Mouse (Mus musculus) cerebellum, adult 11-12 months (tissue): ENCODE measurements at regions not wholly inside any gene's neighbourhood (a gene's known extent, or its start where the extent isn't known, plus 50 kb on each side); places are given as distances from the start of the nearest gene placed in this dataset.

Experiments used
- DNase-seq: peaks from one replicate; pipeline ENCODE4 v3.0.0; 2022

DNA sequence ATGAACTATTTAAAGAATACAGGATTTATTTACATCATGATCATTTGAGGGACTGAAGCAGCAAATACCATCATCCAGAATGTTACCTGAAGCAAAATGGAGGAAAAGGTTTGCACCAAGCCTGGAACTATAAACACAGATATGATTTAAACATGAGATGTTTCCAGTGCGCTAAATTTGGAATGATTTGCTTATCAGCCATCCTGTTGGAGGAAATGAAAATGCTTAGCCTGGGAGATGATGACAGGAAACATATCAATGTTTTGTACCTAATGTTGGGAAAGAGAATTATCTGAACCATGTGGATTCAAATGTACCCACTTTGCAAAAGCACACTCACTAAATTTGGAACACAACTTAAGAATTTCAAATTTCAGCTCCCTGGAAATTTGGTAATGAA, 149.3 kb downstream of the Adgra3 start:
- no peak for DNase-seq

DNA sequence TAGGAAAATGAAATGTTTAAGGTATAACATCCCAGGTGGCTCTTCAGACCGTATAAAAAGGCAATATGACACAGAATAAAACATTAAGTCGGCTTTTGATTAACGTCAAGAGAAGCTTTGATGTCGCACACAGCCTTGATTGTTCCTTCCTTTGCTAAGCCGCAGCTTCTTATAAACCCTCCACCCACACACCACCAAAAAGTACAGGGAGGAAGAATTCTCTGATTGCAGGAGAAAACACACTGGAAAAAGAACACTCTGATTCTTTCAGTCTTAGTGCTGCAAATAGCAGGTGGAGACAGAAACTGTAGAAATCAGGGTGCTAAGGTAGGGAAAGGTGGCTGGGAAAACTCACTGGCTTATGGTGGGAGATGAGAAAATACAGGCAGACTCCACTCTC, 162.7 kb downstream of the Adgra3 start:
- no peak for DNase-seq

DNA sequence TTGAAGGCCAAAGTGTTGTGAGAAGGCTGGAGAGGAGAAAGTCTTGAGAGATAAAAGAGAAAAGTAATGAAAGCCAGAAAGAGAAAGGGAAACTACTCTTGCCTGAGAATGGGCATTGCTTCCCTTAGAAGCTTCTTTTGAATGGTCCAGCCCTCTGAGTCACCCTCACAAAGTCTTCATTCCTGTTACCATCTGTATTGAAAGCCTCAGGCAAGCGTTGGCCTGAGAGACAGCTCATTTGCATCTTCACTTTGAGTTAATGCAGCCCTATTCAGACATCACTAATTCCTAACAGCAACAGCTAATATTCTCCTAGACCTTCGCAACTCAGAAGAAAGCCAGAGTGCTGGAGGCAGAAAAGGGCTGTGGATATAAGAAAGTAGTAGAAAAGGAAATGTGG, 178.4 kb downstream of the Adgra3 start:
- DNase-seq: no peak

DNA sequence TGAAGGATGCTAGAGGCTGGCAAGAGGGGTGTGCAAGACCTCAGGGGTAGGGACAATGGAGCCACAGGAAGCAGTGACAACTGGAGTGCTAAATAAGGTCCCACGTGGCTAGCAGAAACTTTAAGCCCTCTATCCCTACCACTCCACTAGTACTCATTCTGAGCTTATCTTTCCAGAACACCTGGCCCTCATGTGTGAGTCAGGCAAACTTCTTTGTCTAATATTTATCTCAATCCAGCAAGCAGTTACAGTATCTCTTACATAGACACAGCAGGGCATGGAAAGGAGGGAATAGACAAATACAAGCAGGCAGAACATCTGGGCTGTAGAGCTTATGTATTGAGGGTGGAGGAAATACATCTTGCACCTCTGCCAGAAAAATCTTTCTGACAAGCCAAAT, 182.6 kb downstream of the Adgra3 start:
- no peak for DNase-seq

DNA sequence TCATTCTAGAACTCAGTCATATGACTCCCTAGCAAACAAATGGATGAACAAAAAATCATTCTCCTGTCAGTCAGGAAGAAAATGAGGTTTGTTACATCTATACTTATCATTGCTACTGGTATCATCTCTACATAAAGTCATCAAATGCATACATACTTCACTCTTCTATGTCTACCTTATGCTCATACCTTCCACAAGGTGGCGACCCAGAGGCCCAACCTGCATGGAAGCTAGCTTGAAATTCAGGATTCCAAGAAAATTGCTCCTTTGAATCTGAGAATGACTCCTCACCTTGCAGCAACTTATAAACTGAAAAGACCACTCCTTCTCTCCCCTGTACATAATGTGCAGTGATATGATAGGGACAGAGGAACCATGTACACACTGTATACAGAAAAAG, 201.6 kb downstream of the Adgra3 start:
- peak; percentile 16 for DNase-seq

DNA sequence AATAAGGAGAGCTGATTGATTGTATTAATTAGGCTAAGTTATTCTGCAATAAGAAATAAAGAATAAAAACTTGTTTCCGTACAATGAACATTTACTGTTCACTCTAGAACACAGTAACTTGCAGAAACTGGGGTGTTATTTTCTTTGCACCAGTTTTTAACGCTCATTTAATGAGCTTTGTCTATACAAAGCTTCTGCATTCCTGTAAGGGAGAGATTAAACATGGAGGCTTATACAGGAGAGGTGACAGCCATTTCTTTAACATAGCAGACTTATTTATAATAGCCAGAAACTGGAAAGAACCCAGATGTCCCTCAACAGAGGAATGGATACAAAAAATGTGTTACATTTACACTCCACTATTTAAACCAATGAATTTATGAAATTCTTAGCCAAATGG, 202.8 kb downstream of the Adgra3 start:
- DNase-seq: no peak

DNA sequence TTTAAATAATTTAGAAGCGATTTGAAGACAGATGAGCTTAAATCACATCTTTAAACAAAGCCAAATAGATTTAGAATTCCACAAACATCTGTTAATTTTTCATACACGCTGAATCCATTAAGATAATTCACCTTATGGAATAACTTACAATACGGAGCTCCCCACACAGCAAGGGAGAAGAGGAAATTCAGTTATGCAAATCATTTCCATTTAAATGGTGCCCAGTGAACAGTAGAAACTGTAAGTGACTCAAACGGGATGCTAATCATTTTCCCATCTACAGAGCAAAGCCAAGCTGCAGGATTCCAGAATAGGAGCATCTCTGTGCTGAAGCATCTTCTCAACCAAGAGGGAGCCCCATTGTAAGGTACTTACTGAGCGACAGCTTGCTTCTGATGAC, 210.1 kb downstream of the Adgra3 start:
- no peak for DNase-seq

DNA sequence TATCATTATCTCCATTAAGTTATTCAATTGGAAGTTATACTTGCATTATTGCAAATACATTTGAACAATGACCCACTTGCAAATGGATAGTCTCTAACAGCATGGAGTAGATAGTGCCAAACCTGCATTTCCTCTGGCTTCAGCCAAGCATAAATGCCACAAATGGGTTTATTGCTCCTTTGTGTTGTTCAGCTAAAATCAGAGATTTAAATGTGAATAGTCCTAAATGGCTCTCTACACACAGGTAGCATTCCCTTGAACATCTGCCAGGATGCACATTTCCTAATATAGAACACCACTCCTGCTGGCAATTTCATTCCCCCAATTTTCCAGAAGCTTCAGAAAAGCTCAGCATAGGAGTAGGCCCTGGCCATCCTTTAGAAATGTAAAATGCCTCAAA, 210.6 kb downstream of the Adgra3 start:
- peak; percentile 66 for DNase-seq

DNA sequence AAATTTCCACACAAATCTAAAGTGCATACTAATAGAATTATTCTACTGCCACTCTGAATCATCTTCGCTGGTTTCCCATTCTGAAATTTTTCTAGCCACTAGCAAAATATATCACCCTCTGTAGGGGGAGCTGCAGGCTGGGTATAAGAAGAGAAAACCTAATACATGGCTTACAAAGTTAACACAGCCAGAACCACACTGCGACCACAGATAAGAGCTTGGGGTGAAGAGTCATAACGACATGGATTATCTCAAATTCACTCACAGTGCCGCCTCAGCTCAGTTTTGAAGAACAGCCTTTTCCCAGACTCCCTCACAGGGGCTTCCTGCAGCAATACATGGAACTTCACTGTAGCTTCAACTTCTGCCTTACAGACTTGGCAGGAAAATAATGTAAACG, 240.0 kb downstream of the Adgra3 start:
- DNase-seq: no peak

DNA sequence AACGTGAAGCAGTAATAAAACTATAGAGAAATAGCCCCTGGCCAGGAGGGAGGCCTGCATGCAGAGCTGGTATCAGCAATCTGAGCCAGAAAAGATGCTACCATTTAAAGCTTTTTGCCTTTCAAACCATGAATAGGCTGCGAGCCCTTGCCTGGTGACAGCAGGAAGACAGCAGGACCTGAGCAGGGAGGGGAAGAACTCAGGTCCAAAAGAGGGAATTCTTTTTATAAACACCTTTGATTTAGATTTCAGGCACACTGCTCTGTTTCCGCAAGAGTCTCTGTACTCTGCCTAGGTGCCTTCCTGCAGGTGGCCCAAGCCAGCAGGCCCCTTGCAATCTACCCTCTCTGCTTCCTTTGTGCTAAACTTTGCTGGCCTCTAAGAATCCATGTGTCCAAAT, 242.1 kb downstream of the Adgra3 start:
- peak; percentile 85 for DNase-seq

DNA sequence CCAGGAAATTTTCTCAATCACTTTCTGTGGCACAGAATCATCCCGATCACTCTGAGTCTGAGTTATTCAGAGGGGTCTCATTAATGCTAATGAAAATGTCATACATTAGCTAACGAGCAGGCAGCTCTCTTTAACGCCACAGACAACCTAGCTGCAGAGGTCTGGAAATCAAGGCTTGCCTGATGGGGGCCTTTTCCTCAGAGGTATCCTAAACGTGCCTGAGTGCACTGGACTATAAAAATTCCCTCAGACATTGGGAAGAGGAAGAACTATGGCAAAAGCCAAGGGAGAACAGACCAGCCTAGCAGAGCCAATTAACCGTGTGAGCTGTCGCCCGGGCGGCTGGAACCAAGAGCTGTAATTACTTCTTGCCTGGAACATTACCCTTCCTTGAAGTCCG, 245.5 kb downstream of the Adgra3 start:
- no peak for DNase-seq

DNA sequence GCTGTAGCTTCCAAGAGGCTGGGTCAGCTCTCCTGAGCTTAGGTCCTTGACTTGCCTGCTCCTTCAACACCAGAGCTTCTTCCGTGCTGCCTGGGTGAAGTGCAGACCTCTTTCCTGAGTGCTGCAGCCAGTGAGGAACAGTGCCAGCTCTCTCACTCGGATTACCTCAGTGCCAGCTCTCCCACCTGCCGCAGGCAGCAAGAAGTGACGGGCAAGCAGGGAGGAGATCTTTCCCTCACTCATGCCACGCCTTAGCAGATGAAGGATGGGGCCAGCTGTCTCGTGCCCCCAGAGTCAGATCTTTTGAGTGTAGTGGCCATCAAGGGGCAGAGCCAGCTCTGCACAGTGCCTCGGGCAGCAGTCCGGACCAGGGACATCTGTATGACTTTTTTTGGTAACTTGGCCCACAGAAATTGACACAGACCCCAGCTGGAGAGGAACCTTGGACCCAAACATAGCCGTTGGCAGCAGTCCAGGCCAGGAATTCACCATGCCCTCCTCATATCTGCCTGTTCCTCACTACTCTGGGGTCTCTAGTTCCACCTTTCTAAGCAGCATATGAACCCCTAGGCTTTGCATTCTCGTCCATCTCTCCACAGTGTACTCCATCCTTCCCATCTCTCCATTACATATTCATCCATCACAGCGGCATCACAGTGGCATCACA, 263.9 kb upstream of the Kcnip4 start:
- DNase-seq: peak; percentile 85

DNA sequence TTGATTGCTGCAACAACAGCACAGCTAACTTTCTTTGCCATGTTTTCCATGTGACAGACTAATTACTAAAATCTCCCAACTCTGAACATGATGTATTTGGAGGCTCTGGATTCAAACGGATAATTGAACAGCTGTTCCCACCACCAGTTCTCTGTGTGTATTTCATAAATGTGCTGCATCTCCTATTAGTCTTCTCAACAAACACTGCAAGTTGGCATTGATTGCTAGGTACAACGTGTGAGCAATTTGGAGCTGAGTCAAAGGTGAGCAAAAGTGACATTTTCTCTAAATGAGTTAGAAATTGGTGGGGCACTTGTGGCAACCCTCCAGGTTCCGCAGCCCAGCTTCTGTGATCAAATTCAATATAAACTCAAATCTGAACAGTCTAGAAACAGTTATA, 259.0 kb upstream of the Kcnip4 start:
- no peak for DNase-seq

DNA sequence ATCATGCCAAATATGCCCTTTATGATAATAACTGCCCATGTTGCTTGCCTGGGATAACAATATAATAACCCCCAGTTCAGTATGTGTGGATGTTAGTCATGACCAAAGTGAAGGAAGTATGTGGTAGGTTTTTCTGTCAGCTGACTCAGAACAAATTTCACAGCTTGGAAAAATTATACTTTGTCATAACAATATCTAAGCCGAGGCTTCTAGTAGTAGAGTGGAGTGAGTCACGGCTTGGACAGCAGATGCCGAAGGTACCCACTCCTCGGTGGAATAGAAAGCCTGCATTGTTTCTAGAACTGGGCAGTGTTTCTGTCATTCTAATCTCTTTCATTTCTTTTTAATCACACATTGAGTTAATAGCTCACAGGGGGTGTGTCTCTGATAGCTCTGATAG, 236.3 kb upstream of the Kcnip4 start:
- DNase-seq: no peak

DNA sequence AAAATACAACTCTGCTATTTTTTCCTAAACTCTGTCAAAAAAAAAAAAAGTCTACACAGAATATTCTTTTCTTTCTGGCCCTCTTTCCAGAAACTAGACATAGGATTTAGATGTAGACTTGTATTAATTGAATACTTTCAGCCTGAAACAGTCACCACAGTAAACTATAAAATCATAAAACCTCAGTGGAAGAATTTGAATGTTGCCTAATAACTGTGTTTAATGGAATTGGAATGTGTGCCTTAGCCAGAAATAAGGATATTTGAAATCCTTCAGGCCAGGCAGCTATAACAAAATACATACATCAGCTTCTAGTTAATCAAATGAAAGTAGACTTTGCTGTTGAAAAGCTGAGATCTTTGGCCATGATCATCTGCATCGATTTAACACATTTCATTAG, 230.8 kb upstream of the Kcnip4 start:
- no peak for DNase-seq

DNA sequence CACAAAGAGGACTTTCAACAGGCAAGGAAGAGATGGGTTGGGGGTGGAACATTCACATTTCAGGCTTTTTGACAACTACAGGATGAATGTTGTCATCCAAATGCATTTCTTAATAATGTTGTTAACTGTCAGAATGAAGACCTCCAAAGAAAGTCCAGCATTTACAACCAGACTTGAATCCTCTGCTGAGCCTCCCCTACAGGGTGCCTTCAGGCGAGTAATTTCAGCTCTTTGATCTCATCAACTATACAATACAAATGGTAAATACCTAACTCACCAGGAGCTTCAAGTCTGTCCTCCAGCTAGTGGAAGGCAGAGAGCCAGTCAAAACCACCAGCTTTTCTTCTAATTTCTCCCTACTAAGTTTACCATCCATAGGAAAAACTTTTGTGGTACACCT, 187.9 kb upstream of the Kcnip4 start:
- DNase-seq: no peak

DNA sequence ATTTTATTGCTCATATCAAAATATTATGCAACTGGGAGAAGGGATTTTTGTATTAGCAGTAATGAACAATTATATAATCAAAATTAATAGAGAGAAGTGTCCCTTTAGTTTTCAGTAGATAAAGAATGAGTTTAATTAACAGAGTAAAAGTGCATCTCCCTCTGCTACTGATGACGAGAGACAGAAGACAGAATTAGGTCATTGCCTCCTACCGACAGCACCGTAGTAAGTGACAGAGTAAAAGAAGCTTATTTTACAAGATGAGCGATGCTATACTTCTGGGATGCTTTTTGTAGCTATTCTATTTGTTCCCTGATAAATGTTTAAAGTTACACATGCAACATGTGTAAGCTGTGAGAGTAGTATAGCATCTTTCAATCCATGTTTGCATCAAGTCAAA, 157.4 kb upstream of the Kcnip4 start:
- no peak for DNase-seq

DNA sequence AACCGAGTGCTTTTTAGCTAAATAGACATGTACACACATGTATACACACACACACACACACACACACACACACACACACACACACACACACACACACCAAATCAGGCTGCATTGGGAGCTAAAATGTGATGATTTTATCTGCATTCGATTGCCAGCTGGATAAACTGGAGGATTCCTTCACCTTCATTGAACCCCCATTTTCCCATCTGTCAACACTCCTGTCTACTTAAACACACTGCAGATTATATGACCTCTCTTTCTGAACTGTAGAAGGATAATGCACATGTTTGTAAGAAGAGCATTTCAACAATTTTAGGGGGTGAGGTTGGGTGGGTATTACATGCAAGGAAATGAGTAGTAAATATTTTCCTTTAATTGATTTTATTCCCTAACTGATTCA, 156.8 kb upstream of the Kcnip4 start:
- DNase-seq: no peak

DNA sequence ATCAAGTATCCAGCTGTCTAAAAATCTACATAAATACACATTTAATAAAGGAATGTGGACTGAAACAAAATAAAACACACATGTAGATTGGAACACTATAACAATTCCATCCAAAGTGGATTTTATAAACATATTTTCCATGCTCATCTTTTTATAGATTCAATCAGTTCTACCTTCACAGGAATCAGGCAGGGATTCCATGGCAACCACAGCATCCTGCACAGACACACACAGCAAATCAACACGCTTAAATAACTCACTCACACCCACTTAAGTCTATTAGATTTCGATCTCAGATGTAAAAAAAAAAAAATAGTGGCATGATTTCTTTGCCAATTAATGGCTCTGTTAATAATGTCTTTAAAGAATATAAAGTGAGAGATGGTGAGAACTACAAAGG, 151.2 kb upstream of the Kcnip4 start:
- no peak for DNase-seq

DNA sequence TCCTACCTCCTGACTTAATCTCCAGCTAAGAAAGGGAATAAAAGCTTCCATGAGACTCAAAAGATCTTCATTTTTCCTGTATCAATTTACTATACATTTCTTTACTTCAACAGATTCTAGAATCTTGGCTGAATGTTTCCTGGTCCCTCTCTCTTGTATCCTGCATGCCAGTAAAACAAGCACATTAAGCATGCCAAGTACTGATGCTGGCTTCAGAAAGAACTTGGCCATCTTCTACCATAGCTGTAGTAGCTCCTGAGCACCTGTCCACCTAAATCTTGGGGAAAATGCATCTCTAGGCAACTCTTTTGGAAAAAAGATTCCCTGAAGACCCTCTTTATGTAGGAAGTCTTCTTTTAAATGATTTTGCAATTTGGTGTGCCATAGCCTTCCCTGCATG, 140.5 kb upstream of the Kcnip4 start:
- no peak for DNase-seq

DNA sequence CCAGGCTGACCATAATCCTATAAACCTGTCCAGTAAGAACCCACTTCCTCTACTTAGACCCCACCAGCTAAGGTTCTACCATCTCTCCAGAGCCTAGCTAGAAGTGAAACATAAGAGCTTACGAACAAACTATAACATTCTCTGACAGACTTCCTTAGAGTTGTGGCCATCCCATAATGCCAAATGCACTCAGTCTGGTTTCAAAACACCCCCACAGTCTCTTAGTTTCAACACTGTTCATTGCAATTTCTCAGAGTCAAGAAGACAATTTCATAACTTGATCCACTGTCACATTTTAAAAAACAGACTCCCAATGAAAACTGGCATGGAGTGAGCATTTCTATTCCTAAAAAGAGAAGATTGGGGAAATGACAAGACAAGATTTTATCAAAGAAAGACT, 139.2 kb upstream of the Kcnip4 start:
- DNase-seq: no peak

DNA sequence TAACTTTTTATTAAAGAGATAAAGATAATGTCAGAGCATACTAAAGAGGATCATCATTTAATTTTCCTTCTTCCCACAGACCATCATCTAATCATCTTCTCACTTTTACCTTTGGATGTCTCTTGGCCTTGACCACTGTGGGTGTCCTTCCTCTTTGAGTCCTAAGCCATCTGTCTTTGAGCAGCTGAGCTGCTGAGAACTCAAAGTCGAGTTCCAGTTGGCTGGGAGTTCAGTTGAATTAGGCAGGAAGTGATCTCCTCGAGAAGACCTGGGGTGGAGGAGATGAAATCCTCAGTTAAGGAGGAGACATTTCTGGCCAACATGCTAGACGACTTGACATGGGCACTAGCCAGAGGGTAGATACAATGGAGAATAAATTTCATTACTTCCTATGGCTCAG, 137.4 kb upstream of the Kcnip4 start:
- peak; percentile 78 for DNase-seq

DNA sequence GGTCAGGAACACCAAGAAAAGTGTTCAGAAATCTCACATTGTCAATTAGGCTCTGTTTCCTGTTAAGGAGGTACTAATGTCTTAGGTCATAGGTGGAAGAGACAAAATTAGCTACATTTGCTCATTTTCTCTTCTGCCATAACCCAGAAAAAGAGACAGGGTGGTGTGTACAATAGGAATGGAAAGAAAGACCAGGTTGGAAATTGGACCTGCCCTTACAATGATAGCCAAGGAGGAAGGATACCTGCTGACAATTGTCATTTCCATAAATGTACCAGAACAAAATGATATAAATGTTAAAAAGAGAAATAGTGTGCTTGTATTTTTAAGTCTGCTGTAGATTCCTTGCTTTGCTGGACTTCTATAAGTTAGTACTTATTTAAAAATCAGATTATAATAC, 135.9 kb upstream of the Kcnip4 start:
- no peak for DNase-seq

DNA sequence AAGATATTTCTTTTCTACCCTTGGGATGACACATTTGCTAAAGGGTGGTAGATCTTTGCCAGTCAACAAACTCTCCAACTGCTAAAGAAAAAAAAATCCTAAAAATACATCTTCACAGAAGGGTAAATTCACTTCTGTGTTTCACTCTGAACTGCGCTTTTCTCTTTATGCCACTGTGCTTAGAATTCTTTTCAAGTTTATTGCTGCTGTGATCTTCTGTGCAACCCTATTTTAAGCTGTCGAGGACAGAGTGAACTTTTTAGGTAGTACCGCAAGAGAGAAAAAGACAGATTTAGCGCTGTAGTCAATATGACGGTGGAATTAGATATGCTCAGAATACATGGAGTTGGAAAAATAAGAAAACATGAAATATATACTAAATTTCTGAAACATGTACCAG, 126.2 kb upstream of the Kcnip4 start:
- no peak for DNase-seq

DNA sequence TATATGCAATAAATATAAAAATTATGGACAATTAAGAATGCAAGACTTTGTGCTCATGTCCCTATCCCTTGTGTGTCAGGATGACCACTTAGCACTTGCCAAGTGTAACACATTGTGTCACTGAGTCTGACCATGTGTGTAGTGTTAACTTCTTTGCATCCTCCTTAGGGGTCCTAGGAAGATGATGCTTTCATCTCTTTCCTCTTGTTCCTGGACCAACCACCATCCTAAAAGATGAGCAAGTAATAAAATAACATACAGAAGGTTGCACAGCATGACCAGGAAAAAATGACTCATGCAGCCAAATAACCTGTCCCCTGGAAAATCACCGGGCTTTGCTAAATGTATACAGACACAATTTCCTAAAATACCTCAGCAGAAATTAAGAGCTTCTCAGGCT, 121.1 kb upstream of the Kcnip4 start:
- peak; percentile 80 for DNase-seq

DNA sequence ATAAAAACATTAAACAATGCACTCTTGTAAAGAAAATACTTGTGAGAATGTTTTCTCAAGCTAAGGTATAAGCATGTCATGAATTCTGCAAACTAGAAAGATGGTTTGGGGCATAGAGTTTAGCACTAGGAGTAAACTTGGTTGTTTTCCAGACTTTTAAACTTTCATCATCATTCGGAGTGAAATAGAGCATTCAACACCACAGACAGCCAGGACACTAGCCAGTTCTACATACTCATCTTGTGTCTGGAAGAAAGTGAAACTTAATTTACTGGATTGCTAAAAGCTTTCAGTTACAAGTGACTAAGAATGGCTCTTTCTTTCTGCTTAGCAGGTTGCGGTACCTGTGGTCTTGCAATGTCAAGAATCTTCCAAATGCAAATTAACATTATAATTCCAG, 119.9 kb upstream of the Kcnip4 start:
- no peak for DNase-seq
